Comparison of ENCODE assay signal across 17 mouse cellular contexts in genomic region chr12:54576821-54577220, GRCm38 (mm10).
DNase-seq lines count a peak whose midpoint lies in the region; TF ChIP-seq lines count a peak whose summit lies in the region.
"Had no signal": no experiment of that assay in that cellular context is flagged by ENCODE, and none has a peak within 500 bp of the region (broad histone marks: within the 10 kb centered on the region; RNA-seq: fewer than 3 reads in every experiment).

No protein-coding gene starts in this region.

- DNase-seq in gastrocnemius, adult 2 months = no peak
- DNase-seq in gastrocnemius, adult 8-10 months (ENCODE audit: low spot score in 2 of 2) = no peak
- DNase-seq in retina, postnatal 1 day = peak; percentile 19
- DNase-seq in retina, embryonic 14.5 days (ENCODE audit: low spot score) = no peak
- DNase-seq in adrenal gland, postnatal 36 days = peak; percentile 47 to 52
- DNase-seq in thymus, adult 2 months = no peak
- no peak for DNase-seq in lung, postnatal 25 days (ENCODE audit: low spot score)
- DNase-seq: cerebellum, adult 11 months; cerebellum, postnatal 25 days; gastrocnemius, postnatal 36 days; lung, postnatal 4 days; right cerebral cortex, postnatal 25 days; thymus, postnatal 36 days had no signal

- no peaks in the 10 kb centered on the region for H3K36me3 ChIP-seq in thymus, adult 2 months (ENCODE audit: control insufficient read depth, insufficient read depth, low read length)
- H3K36me3 ChIP-seq: embryonic facial prominence, embryonic 13.5 days; forebrain, embryonic 10.5 days; limb, embryonic 15.5 days; neural tube, embryonic 13.5 days had no signal

- TF ChIP-seq POLR2A in thymus, adult 2 months (IDR thresholded peaks at IDR 0.05; ENCODE audit: control insufficient read depth, extremely low read depth, insufficient read depth, low read length, poor library complexity) = no peak

- no peak overlapping the region for H3K4me3 ChIP-seq in gastrocnemius, adult 2 months
- no peak overlapping the region for H3K4me3 ChIP-seq in thymus, adult 2 months (ENCODE audit: control insufficient read depth, insufficient read depth, low read length)
- H3K4me3 ChIP-seq: embryonic facial prominence, embryonic 13.5 days; forebrain, embryonic 10.5 days; limb, embryonic 15.5 days; neural tube, embryonic 13.5 days had no signal

- H3K4me1 ChIP-seq in thymus, adult 2 months (replicated peaks; ENCODE audit: control insufficient read depth, insufficient read depth, low read length) = no peaks in the 10 kb centered on the region
- H3K4me1 ChIP-seq: embryonic facial prominence, embryonic 13.5 days; forebrain, embryonic 10.5 days; neural tube, embryonic 13.5 days had no signal

- no peak overlapping the region for H3K27ac ChIP-seq in gastrocnemius, adult 2 months
- H3K27ac ChIP-seq in thymus, adult 2 months (ENCODE audit: control insufficient read depth, insufficient read depth, low read length) = no peak overlapping the region
- H3K27ac ChIP-seq: embryonic facial prominence, embryonic 13.5 days; forebrain, embryonic 10.5 days; limb, embryonic 15.5 days; neural tube, embryonic 13.5 days had no signal

- WGBS in thymus, adult 2 months = 59% methylated on average over 3 of the region's 3 CpGs

- no peaks in the 10 kb centered on the region for H3K27me3 ChIP-seq in thymus, adult 2 months (ENCODE audit: control insufficient read depth, insufficient read depth, low read length)
- H3K27me3 ChIP-seq: embryonic facial prominence, embryonic 13.5 days; limb, embryonic 15.5 days; neural tube, embryonic 13.5 days had no signal

- intact Hi-C loops in gastrocnemius, adult 2 months (cut with DNase I) = no loop called here

- peak; percentile 5; the same call in 1 of the 2 replicates for TF ChIP-seq CTCF in gastrocnemius, adult 2 months (IDR thresholded peaks at IDR 0.05)
- no peak for TF ChIP-seq CTCF in thymus, adult 2 months (IDR thresholded peaks at IDR 0.05; ENCODE audit: borderline replicate concordance, control insufficient read depth, extremely low read depth, insufficient read depth, low read length, poor library complexity)

Comparison
In these comparisons a context has a peak if more than half of its experiments do, and no peak if none do; other contexts are left out.
1. DNase-seq: peak in retina, postnatal 1 day (single experiment) and adrenal gland, postnatal 36 days (2 of 2); none in gastrocnemius, adult 2 months (single experiment), gastrocnemius, adult 8-10 months (0 of 2), retina, embryonic 14.5 days (single experiment), thymus, adult 2 months (single experiment) and lung, postnatal 25 days (single experiment).